Mouse (Mus musculus): Measurements from ENCODE around the gene Aimp1. TPM values are rescaled to one million over a fixed set of nuclear protein-coding genes. Genes with fewer than 3 reads are reported as not detected.

Aimp1 gene
- polyA plus RNA-seq, 1 experiment, result 7.0 TPM

DNA sequence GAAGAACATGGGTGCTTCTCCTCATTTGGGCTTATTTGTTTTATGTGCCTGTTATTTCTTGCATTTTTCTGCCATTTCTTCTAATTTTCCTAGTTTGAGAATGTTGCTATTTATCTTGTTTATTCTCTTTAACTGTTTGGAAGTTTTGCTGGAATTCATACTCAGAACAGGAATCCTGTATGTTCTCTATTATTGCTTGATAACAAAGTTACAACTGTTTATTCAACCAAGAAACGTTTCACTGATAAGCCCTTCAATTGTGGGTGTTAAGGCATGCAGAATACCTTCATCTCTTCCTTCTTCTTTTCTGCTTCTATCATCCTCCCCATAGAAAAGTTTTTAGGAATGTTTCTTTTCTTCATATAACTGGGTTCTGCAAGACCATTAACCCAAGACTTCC is 37.4 kb downstream of the Aimp1 start:
- Histone ChIP-seq H3K27me3 (ENCODE audit: control insufficient read depth, insufficient read depth, low read length) (no peaks in the 10 kb centered on the region), H3K27ac (ENCODE audit: insufficient read depth, low read length) (no peak overlapping the region), H3K4me3 (ENCODE audit: extremely low read depth, insufficient read depth, insufficient read length) (no peak overlapping the region), H3K4me1 (ENCODE audit: control insufficient read depth, insufficient read depth, insufficient read length) (no peaks in the 10 kb centered on the region), H3K36me3 (ENCODE audit: control insufficient read depth, insufficient read depth, low read length) (no peaks in the 10 kb centered on the region)
- DNase-seq (ENCODE audit: low read depth in 1 of 2, low spot score in 2 of 2), result no peak
- WGBS, result 48% methylated on average over 1 of the region's 1 CpGs
- TF ChIP-seq CTCF (IDR thresholded peaks at IDR 0.05; ENCODE audit: extremely low read depth, insufficient read depth, insufficient read length, insufficient replicate concordance) (no peak), POLR2A (IDR thresholded peaks at IDR 0.05; ENCODE audit: low read depth, low read length) (no peak)

DNA sequence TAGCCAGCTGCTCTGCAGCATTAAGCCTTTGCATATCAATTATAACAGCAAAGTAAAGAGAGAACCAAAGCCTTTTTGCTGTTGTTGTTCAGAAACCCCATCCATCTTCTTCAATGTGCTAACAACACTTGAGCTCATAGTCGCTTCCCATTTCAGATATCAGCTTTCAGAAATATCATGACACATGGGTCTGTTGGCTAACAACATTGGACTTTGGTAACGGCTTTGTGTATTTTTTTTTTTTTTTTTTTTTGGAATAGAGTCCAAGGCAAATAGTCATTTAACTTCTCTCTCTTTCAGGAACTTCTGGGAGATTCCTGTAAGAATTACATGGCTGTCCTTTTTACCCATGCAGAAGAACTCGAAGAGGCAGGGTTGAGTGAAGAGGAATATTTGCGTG is 40.1 kb downstream of the Aimp1 start:
- 79% methylated on average over 4 of the region's 4 CpGs for WGBS
- Histone ChIP-seq H3K36me3 (ENCODE audit: control insufficient read depth, insufficient read depth, low read length) (no peaks in the 10 kb centered on the region), H3K27ac (ENCODE audit: insufficient read depth, low read length) (no peak overlapping the region), H3K4me1 (ENCODE audit: control insufficient read depth, insufficient read depth, insufficient read length) (no peaks in the 10 kb centered on the region), H3K27me3 (ENCODE audit: control insufficient read depth, insufficient read depth, low read length) (no peaks in the 10 kb centered on the region), H3K4me3 (ENCODE audit: extremely low read depth, insufficient read depth, insufficient read length) (no peak overlapping the region)
- no peak for DNase-seq (ENCODE audit: low read depth in 1 of 2, low spot score in 2 of 2)
- TF ChIP-seq POLR2A (IDR thresholded peaks at IDR 0.05; ENCODE audit: low read depth, low read length) (no peak), CTCF (IDR thresholded peaks at IDR 0.05; ENCODE audit: extremely low read depth, insufficient read depth, insufficient read length, insufficient replicate concordance) (no peak)

DNA sequence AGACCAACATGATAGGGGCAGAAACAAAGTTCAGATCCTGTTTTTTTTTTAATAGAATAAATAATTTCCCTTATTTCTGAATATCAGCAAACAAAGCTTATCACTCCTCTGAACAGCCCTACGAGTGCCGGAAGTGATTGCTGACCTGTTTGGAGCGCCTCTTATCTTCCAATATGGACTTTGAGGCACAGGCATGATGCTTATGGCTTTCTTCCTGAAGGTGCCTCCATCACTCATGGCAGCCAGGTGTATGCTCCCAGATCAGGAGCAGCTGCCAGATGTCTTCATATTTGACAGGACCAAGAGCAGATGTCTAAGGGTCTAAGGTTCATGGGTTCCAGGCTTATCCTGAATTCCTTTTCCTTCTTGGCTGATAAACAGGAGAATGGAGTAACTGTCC is 47.1 kb downstream of the Aimp1 start:
- Histone ChIP-seq H3K4me1 (ENCODE audit: control insufficient read depth, insufficient read depth, insufficient read length) (no peaks in the 10 kb centered on the region), H3K27me3 (ENCODE audit: control insufficient read depth, insufficient read depth, low read length) (no peaks in the 10 kb centered on the region), H3K4me3 (ENCODE audit: extremely low read depth, insufficient read depth, insufficient read length) (no peak overlapping the region), H3K27ac (ENCODE audit: insufficient read depth, low read length) (no peak overlapping the region), H3K36me3 (ENCODE audit: control insufficient read depth, insufficient read depth, low read length) (no peaks in the 10 kb centered on the region)
- no peak for DNase-seq (ENCODE audit: low read depth in 1 of 2, low spot score in 2 of 2)
- WGBS, result 90% methylated on average over 3 of the region's 3 CpGs
- TF ChIP-seq POLR2A (IDR thresholded peaks at IDR 0.05; ENCODE audit: low read depth, low read length) (no peak), CTCF (IDR thresholded peaks at IDR 0.05; ENCODE audit: extremely low read depth, insufficient read depth, insufficient read length, insufficient replicate concordance) (no peak)

DNA sequence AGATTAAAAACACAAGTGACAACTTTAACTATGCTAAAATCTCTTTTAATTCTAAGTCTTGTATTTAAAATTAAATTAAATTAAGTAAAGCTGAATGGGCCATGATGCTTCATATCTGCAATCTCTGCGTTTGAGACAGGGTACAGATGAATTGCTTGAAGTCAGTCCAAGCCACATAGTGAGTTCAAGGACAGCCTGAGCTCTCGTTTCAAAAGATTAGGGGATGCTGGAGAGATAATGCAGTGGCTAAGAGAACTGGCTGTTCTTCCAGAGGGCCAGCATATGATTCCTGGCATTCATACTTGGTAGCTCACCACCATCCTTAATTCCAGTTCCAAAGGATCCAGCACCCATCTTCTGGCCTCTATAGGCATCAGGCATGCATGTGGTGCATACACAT is 50.9 kb downstream of the Aimp1 start:
- TF ChIP-seq POLR2A (IDR thresholded peaks at IDR 0.05; ENCODE audit: low read depth, low read length), result no peak
- TF ChIP-seq CTCF (IDR thresholded peaks at IDR 0.05; ENCODE audit: extremely low read depth, insufficient read depth, insufficient read length, insufficient replicate concordance), result no peak
- H3K4me1 ChIP-seq (ENCODE audit: control insufficient read depth, insufficient read depth, insufficient read length), result no peaks in the 10 kb centered on the region
- H3K36me3 ChIP-seq (ENCODE audit: control insufficient read depth, insufficient read depth, low read length), result no peaks in the 10 kb centered on the region
- H3K27me3 ChIP-seq (ENCODE audit: control insufficient read depth, insufficient read depth, low read length), result no peaks in the 10 kb centered on the region
- no peak for DNase-seq (ENCODE audit: low read depth in 1 of 2, low spot score in 2 of 2)
- no peak overlapping the region for H3K4me3 ChIP-seq (ENCODE audit: extremely low read depth, insufficient read depth, insufficient read length)
- H3K27ac ChIP-seq (ENCODE audit: insufficient read depth, low read length), result no peak overlapping the region
- 60% methylated on average over 2 of the region's 2 CpGs for WGBS

DNA sequence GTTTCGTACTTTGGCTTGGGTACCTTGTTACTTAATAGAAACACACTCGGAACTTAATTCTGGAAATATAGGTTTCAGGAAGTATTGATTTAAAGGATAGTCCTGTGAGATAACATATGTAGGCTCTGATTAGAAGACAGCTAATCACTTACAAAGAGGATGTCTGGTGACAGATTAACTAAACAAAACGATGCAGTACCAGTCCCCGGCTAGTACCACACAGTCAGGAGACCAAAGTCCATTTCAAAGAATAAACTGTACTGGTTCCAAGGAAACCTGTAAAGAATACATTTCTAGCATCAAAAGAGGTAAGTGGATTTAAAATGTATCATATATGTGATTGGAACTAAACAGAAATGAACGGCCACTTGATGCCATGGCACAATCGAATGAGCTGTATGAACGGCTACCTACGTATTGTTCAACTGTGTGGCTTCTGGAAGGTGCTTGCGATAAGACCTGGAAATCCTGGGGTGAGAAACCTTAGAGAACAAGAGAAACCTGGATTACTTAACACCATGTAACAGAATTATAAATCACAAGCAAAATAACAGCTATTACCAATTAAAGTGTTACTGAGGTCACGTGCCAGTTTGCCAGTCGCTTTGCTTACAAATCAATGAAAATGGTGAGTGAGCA is 54.5 kb downstream of the Aimp1 start, which contains the start of gene Gimd1:
Gimd1 (plus strand) TSS at position 220 of the 639 bp plus-strand sequence.
- no peak for DNase-seq (ENCODE audit: low read depth in 1 of 2, low spot score in 2 of 2)
- 89% methylated on average over 11 of the region's 11 CpGs for WGBS
- Histone ChIP-seq H3K4me3 (ENCODE audit: extremely low read depth, insufficient read depth, insufficient read length) (no peak within 1 kb of the TSS), H3K27ac (ENCODE audit: insufficient read depth, low read length) (no peak within 1 kb of the TSS), H3K36me3 (ENCODE audit: control insufficient read depth, insufficient read depth, low read length) (no peaks in the 10 kb centered on the region), H3K27me3 (ENCODE audit: control insufficient read depth, insufficient read depth, low read length) (no peaks in the 10 kb centered on the region), H3K4me1 (ENCODE audit: control insufficient read depth, insufficient read depth, insufficient read length) (no peaks in the 10 kb centered on the region)
- TF ChIP-seq CTCF (IDR thresholded peaks at IDR 0.05; ENCODE audit: extremely low read depth, insufficient read depth, insufficient read length, insufficient replicate concordance) (no peak), POLR2A (IDR thresholded peaks at IDR 0.05; ENCODE audit: low read depth, low read length) (no peak)

DNA sequence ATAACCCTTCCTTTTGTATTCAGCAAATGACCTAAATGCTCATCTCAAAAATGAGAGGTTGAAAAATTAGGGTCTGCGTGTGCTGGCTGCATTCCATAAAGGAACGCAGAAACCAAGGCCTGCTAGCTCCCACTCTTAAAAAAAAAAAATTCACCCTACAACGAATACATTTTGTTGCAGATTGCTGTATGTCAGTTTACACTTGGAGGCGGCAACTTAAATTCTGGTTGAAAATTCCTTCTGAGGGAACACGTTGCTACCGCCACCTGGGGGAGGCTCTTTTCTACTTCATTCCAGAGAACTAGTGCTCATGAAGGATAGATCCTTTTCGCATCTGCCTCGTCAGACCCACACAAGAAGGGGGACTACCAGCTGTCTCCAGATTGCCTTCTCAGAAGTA is 55.4 kb downstream of the Aimp1 start:
- no peak for DNase-seq (ENCODE audit: low read depth in 1 of 2, low spot score in 2 of 2)

More for the DNA sequence above, 55.4 kb downstream of the Aimp1 start:
- Histone ChIP-seq H3K4me3 (ENCODE audit: extremely low read depth, insufficient read depth, insufficient read length) (no peak overlapping the region), H3K36me3 (ENCODE audit: control insufficient read depth, insufficient read depth, low read length) (no peaks in the 10 kb centered on the region), H3K4me1 (ENCODE audit: control insufficient read depth, insufficient read depth, insufficient read length) (no peaks in the 10 kb centered on the region), H3K27ac (ENCODE audit: insufficient read depth, low read length) (no peak overlapping the region), H3K27me3 (ENCODE audit: control insufficient read depth, insufficient read depth, low read length) (no peaks in the 10 kb centered on the region)
- 61% methylated on average over 8 of the region's 8 CpGs for WGBS
- TF ChIP-seq CTCF (IDR thresholded peaks at IDR 0.05; ENCODE audit: extremely low read depth, insufficient read depth, insufficient read length, insufficient replicate concordance) (no peak), POLR2A (IDR thresholded peaks at IDR 0.05; ENCODE audit: low read depth, low read length) (no peak)

Other genes with a start within 250 kb of the Aimp1 start
- not detected in 2 replicates for gene Gimd1, start 54.5 kb downstream of the Aimp1 start, polyA plus RNA-seq (2012; rRNA removed)
- 2.7 and 2.8 TPM in 2 replicates for gene Tbck, start 226 bp downstream of the Aimp1 start, polyA plus RNA-seq (2012; rRNA removed)